Mouse (Mus musculus) hindbrain, embryonic 16.5 days (tissue): ENCODE measurements at regions not wholly inside any gene's neighbourhood (a gene's known extent, or its start where the extent isn't known, plus 50 kb on each side); places are given as distances from the start of the nearest gene placed in this dataset.

Source experiments
- ATAC-seq: fragments of 200-750 bp; cut with Nextera tagmentation; 2 replicates; pipeline ENCODE4 v1.8.0; 2017; ENCODE audit warnings: moderate TSS enrichment, moderate library complexity
- H3K27ac ChIP-seq: fragments of 300-500 bp; sonication (generic); 2 replicates; pipeline ENCODE4 v1.5.1; 2014; ENCODE audit warnings: low read depth, mild to moderate bottlenecking, control low read depth, low read length, moderate library complexity
- H3K27me3 ChIP-seq: fragments of 300-500 bp; sonication (generic); replicated peaks from 2 replicates; pipeline ENCODE4 v1.6.1; 2014; ENCODE audit warnings: low read length; ENCODE audit not compliant: control insufficient read depth, insufficient read depth
- H3K36me3 ChIP-seq: fragments of 300-500 bp; sonication (generic); 2 replicates; pipeline ENCODE4 v1.6.1; 2014; ENCODE audit warnings: mild to moderate bottlenecking, low read length, moderate library complexity, mixed read lengths; ENCODE audit not compliant: control insufficient read depth, insufficient read depth
- H3K4me1 ChIP-seq: fragments of 300-500 bp; sonication (generic); 2 replicates; pipeline ENCODE4 v1.6.1; 2014; ENCODE audit warnings: low read depth, low read length; ENCODE audit not compliant: control insufficient read depth, insufficient read depth
- H3K4me2 ChIP-seq: fragments of 300-500 bp; sonication (generic); 2 replicates; pipeline ENCODE4 v1.6.1; 2014; ENCODE audit warnings: mild to moderate bottlenecking, low read length, control low read depth, moderate library complexity
- H3K4me3 ChIP-seq: fragments of 300-500 bp; sonication (generic); 2 replicates; pipeline ENCODE4 v1.5.1; 2014; ENCODE audit warnings: mild to moderate bottlenecking, low read length, control low read depth, moderate library complexity
- H3K9ac ChIP-seq: fragments of 300-500 bp; sonication (generic); 2 replicates; pipeline ENCODE4 v1.6.1; 2014; ENCODE audit warnings: low read depth, mild to moderate bottlenecking, control low read depth, low read length, moderate library complexity
- H3K9me3 ChIP-seq: fragments of 300-500 bp; sonication (generic); 2 replicates; pipeline ENCODE4 v1.6.1; 2014; ENCODE audit warnings: mild to moderate bottlenecking, low read length, moderate library complexity; ENCODE audit not compliant: control insufficient read depth
- WGBS: fragments of 180-500 bp; shearing (Covaris S2); extraction: QIAGEN DNeasy Blood & Tissue Kit; methylation state at CpG from one replicate; pipeline ENCODE4 v1.1.7; 2014; 5-methylcytosine and 5-hydroxymethylcytosine counted together

DNA sequence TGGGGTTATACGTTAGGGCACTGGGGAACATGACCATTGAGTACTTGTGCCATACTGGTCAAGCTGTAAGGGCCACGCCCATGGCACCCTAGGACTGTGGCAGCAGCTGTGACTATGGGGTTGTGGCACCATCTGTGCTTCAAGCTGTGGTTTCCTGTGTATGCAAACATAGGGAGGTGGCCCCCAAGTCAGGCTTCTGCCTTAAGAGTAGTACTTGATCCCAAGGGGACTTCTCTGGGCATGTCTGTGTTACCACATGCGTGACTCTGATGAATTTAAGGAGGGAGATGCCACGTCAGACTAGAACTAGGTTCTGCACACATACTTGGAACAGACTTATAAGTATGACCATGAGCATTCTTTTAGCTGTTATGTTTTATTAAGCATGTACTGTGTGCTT, 252.4 kb upstream of the N4bp1 start:
- Histone ChIP-seq H3K4me3 (no peak overlapping the region), H3K36me3 (no peaks in the 10 kb centered on the region), H3K4me2 (no peak overlapping the region), H3K27me3 (no peaks in the 10 kb centered on the region), H3K9ac (no peak overlapping the region), H3K27ac (no peak overlapping the region), H3K9me3 (0 out of 2 replicates have a peak, but pooled peaks cover 3% of the 10 kb centered on the region), H3K4me1 (no peaks in the 10 kb centered on the region)
- ATAC-seq: no peak
- 94% methylated on average over 4 of the region's 4 CpGs for WGBS

DNA sequence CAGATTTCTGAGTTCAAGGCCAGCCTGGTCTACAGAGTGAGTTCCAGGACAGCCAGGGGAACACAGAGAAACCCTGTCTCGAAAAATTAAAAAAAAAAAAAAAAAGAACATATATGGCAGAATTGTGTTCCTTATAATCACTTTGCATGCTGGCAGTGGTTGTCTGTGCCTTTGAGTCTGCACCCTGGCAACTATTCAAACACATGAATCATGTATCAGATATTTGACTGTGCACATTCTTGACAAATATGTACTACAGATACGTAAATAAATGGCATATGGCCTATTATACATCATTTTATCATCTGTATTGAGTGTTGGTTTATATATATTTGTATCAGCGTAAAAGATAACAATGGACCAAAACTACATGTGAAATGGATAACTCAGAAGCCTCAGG, 246.7 kb upstream of the N4bp1 start:
- 88% methylated on average over 3 of the region's 3 CpGs for WGBS
- 0 out of 2 replicates have a peak, but pooled peaks cover 5% of the 10 kb centered on the region for H3K9me3 ChIP-seq
- no peak overlapping the region for H3K4me2 ChIP-seq
- no peaks in the 10 kb centered on the region for H3K36me3 ChIP-seq
- 0 out of 2 replicates have a peak, but pooled peaks cover 2% of the 10 kb centered on the region for H3K4me1 ChIP-seq
- ATAC-seq: no peak
- no peak overlapping the region for H3K27ac ChIP-seq
- no peaks in the 10 kb centered on the region for H3K27me3 ChIP-seq
- no peak overlapping the region for H3K9ac ChIP-seq
- no peak overlapping the region for H3K4me3 ChIP-seq

DNA sequence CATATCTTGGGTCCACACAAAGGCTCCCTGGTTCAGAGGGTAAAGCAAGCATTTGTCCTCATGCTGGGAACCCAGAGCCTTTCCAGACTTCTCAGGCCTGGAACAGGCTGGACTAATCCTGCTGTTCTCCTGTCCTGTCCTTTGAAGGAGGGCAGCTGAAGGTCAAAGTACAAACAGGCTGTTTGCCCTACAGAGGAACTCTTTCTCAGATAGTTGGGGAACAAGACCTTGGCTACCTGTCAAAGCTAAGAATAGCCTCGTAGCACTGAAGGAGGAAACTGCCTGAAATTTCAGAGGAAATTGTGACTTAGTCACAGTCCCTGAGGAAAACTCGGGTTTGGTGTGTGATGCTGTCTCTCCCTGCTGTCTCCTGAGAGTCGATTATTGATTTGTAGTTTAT, 245.6 kb upstream of the N4bp1 start:
- Histone ChIP-seq H3K4me2 (no peak overlapping the region), H3K36me3 (no peaks in the 10 kb centered on the region), H3K9me3 (0 out of 2 replicates have a peak, but pooled peaks cover 5% of the 10 kb centered on the region), H3K27me3 (no peaks in the 10 kb centered on the region), H3K9ac (no peak overlapping the region), H3K4me1 (0 out of 2 replicates have a peak, but pooled peaks cover 2% of the 10 kb centered on the region), H3K4me3 (no peak overlapping the region), H3K27ac (no peak overlapping the region)
- 52% methylated on average over 3 of the region's 3 CpGs for WGBS
- ATAC-seq: no peak

DNA sequence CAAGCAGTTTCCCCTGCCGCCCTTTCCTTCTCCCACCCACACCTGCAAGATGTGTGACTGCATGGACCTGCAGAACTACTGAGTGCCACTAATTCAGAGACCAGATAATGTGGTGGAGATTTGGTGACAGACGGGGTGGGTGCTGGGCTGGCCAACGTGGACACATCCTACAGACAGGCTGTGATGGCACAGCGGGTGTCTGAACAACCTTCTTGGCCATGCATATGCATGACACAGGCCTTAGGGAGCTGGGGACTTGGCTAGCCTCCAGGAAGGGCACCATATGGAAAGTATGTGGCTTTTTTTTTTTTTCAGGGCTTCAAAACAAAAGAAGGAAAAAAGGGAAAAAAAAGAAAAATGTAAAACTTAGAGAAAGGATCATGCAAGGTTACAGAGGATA, 243.5 kb upstream of the N4bp1 start:
- Histone ChIP-seq H3K27me3 (no peaks in the 10 kb centered on the region), H3K4me1 (0 out of 2 replicates have a peak, but pooled peaks cover 2% of the 10 kb centered on the region), H3K36me3 (no peaks in the 10 kb centered on the region), H3K9ac (no peak overlapping the region), H3K4me3 (no peak overlapping the region), H3K9me3 (0 out of 2 replicates have a peak, but pooled peaks cover 2% of the 10 kb centered on the region), H3K27ac (no peak overlapping the region), H3K4me2 (no peak overlapping the region)
- ATAC-seq: no peak
- WGBS: 43% methylated on average over 4 of the region's 4 CpGs

DNA sequence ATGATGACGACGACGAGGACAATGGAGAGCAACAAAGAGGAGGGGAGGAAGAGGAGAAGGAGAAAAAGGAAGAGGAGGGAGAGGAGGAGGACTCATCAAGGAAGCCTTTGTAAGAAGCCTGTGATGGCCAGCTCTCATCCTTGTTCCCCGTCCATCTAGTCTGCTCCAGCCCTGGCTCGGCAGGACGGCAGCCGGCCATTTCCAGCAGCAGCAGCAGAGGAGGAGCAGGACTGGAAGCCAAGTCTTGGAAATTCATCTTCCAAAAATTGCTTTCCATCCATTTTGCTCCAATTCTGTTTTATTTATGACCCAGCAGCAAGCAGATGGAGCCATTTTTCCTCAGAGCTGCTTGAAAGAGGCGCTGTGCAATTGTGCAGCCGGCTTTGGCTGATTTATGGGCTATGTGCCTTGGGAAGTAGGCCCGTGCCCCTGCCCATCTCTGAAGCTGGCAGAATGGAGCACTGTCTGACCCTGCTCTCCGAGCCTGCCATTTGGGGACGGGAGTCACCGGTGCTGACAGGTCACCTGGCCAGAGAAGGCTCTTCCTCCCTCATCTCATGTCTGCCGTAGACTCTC, 231.2 kb upstream of the N4bp1 start:
- Histone ChIP-seq H3K9ac (no peak overlapping the region), H3K4me1 (peaks cover 3% of the 10 kb centered on the region), H3K4me2 (no peak overlapping the region), H3K4me3 (no peak overlapping the region), H3K27ac (no peak overlapping the region), H3K9me3 (no peaks in the 10 kb centered on the region), H3K36me3 (no peaks in the 10 kb centered on the region), H3K27me3 (no peaks in the 10 kb centered on the region)
- 0 out of 2 replicates have a peak, but pooled peaks have one; percentile 34 for ATAC-seq
- 64% methylated on average over 14 of the region's 14 CpGs for WGBS

DNA sequence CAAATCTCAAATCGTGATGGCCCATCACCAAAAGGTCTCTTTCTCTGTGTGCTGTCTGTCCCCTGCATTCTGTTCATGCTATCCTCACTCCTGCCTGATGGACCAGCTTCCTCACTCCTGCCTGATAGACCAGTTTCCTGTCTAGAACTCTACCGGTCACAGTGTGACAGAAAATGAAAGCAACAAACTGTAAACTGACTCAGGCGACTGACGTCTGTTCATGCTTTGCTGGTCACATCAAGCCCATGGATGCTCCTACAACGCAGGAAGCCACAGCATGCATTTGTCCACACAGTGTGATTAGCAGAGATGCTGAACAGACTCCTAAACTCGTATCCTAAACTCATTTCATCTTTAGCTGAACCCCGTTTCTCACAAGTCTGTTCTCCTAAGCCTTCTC, 227.3 kb upstream of the N4bp1 start:
- H3K27ac ChIP-seq: no peak overlapping the region
- no peaks in the 10 kb centered on the region for H3K9me3 ChIP-seq
- ATAC-seq: no peak
- H3K4me1 ChIP-seq: no peaks in the 10 kb centered on the region
- no peak overlapping the region for H3K4me2 ChIP-seq
- no peak overlapping the region for H3K9ac ChIP-seq
- no peak overlapping the region for H3K4me3 ChIP-seq
- no peaks in the 10 kb centered on the region for H3K27me3 ChIP-seq
- no peaks in the 10 kb centered on the region for H3K36me3 ChIP-seq
- 83% methylated on average over 7 of the region's 7 CpGs for WGBS

DNA sequence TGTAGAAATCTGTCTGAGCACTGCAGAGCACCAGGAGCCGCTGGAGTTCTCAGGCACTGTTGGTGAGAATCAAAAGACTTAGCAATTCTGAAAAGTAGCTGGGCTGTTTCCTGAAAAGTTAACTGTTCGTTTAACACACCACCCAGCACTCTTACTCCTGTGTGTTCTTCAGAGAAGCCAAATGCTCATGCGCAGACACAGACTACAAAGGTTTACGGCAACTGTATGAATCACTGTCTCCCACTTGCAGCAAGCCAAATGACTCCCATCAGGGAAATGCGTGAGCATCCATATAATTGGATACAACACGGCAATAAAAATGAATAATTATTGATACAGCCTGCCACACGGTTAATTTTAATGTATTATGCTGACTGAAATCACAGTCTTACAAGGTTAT, 220.0 kb upstream of the N4bp1 start:
- ATAC-seq: no peak
- Histone ChIP-seq H3K4me2 (no peak overlapping the region), H3K4me1 (no peaks in the 10 kb centered on the region), H3K36me3 (no peaks in the 10 kb centered on the region), H3K9me3 (no peaks in the 10 kb centered on the region), H3K9ac (no peak overlapping the region), H3K27me3 (no peaks in the 10 kb centered on the region), H3K27ac (no peak overlapping the region), H3K4me3 (no peak overlapping the region)
- WGBS: 41% methylated on average over 7 of the region's 7 CpGs

DNA sequence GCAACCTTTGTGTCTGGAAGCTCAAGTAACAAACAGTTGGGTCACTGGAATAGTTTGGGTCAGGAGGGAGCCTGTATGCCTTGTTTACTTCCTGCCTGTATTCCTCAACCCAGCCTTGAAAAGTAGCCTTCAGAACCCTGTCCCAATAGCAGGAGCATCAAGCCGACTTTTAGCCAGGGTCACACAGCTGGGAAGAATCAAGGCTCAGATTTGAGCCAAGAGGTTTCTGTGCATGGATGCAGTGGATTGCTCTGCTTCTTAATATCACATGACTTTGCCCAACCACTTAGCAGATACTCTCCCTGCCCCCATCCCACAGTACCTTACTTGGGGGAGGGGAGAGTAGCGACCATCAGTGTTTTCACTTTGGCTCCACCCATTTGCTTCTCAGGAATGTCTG, 210.2 kb upstream of the N4bp1 start:
- WGBS: 71% methylated on average over 2 of the region's 2 CpGs
- Histone ChIP-seq H3K4me2 (no peak overlapping the region), H3K27ac (no peak overlapping the region), H3K4me3 (no peak overlapping the region), H3K36me3 (no peaks in the 10 kb centered on the region), H3K27me3 (no peaks in the 10 kb centered on the region), H3K4me1 (peaks cover 3% of the 10 kb centered on the region; the same call in 1 of the 2 replicates), H3K9me3 (no peaks in the 10 kb centered on the region), H3K9ac (no peak overlapping the region)
- ATAC-seq: no peak

DNA sequence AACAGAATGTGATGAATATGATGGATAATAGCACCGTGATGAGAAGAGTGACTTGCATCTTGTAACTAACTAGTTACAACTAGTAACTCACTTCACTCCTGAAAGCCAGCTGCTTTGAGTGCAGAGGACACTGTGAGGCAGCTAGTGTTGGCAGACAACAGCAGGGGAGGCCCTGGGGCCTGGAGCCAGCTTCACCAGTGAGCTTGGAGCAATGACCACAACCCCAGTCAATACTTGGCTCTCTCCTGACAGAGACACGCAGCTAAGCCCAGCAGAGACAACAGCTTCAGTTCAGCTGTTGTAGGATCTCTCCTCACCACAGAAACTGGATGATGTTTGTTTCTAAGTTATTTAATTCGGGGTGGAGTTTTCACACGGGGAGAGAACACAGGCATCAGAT, 209.6 kb upstream of the N4bp1 start:
- Histone ChIP-seq H3K4me1 (peaks cover 3% of the 10 kb centered on the region; the same call in 1 of the 2 replicates), H3K4me2 (no peak overlapping the region), H3K4me3 (no peak overlapping the region), H3K27ac (no peak overlapping the region), H3K9me3 (no peaks in the 10 kb centered on the region), H3K36me3 (no peaks in the 10 kb centered on the region), H3K27me3 (no peaks in the 10 kb centered on the region), H3K9ac (no peak overlapping the region)
- WGBS: 81% methylated on average over 4 of the region's 4 CpGs
- no peak for ATAC-seq
